Mouse (Mus musculus) G1E (cell line): ENCODE results near the gene Cdk14. TPM values are rescaled to one million over a fixed set of nuclear protein-coding genes. Genes with fewer than 3 reads are reported as not detected.

Source experiments
- ATAC-seq: 2 replicates; pipeline ENCODE4 v1.8.0; 2016; ENCODE audit warnings: mild to moderate bottlenecking; ENCODE audit not compliant: insufficient number of reproducible peaks, poor library complexity, low FRiP score, severe bottlenecking; ENCODE audit errors: extremely low read depth
- DNase-seq: peaks from one replicate; pipeline ENCODE4 v3.0.0; 2012; ENCODE audit warnings: low spot score
- H3K27me3 ChIP-seq: 2 replicates; pipeline ENCODE4 v1.6.1; 2012; ENCODE audit warnings: mild to moderate bottlenecking, low read length, inconsistent platforms; ENCODE audit not compliant: insufficient read depth
- H3K36me3 ChIP-seq: replicated peaks from 2 replicates; pipeline ENCODE3; 2012; ENCODE audit warnings: mild to moderate bottlenecking, inconsistent platforms
- H3K4me1 ChIP-seq: 2 replicates; pipeline ENCODE4 v1.6.1; 2012; ENCODE audit warnings: low read depth, low read length, inconsistent platforms, mixed read lengths; ENCODE audit not compliant: insufficient read depth
- H3K4me3 ChIP-seq: 2 replicates; pipeline ENCODE4 v1.5.1; 2012; ENCODE audit warnings: low read depth, mild to moderate bottlenecking, inconsistent platforms, low read length, moderate library complexity, mixed read lengths
- H3K9me3 ChIP-seq: replicated peaks from 2 replicates; pipeline ENCODE4 v1.6.1; 2012; ENCODE audit warnings: inconsistent platforms
- CTCF ChIP-seq: IDR thresholded peaks from 2 replicates; pipeline ENCODE4 v1.5.1; 2012; ENCODE audit warnings: low read depth, low read length, inconsistent platforms, mixed read lengths
- GATA1 ChIP-seq: IDR thresholded peaks from 2 replicates; pipeline ENCODE4 v1.6.1; 2012; ENCODE audit warnings: borderline replicate concordance, low read length, inconsistent platforms, mixed read lengths
- GATA2 ChIP-seq: IDR thresholded peaks from 2 replicates; pipeline ENCODE4 v1.6.1; 2012; ENCODE audit warnings: low read depth, low read length, inconsistent platforms, borderline replicate concordance
- POLR2AphosphoS5 ChIP-seq: IDR thresholded peaks from 2 replicates; pipeline ENCODE4 v1.6.1; 2012; ENCODE audit warnings: low read depth, low read length, inconsistent platforms; ENCODE audit not compliant: insufficient replicate concordance
- TAL1 ChIP-seq: conservative IDR thresholded peaks from 2 replicates; pipeline ENCODE4 v1.6.1; 2012; ENCODE audit warnings: low read depth, low read length, inconsistent platforms, mixed read lengths
- polyA plus RNA-seq: library from polyadenylated mRNA; stranded (reverse); fragments of >175 nt; gene quantifications from 2 replicates; pipeline ENCODE4 v1.2.3, GENCODE M21; 2012
- total RNA-seq, 2 experiments: library from RNA; stranded (forward) in 1 of 2; stranded (reverse) in 1 of 2; fragments of 200-1000 nt in 1 of 2; fragments of >200 nt in 1 of 2; fragmentation: Nextera tagmentation in 1 of 2; gene quantifications; 2 replicates each; pipeline ENCODE4 v1.2.3; 2014 to 2017

The Cdk14 gene
- total and polyA plus RNA-seq, 3 experiments: 0.98 TPM; not detected in 2

- no peaks in the 10 kb centered on the region for H3K27me3 ChIP-seq
- no peaks in the 10 kb centered on the region for H3K36me3 ChIP-seq
- no peak for DNase-seq
- no peak for TF ChIP-seq CTCF
- no peak for TF ChIP-seq POLR2AphosphoS5
- no peak for TF ChIP-seq GATA1
- TF ChIP-seq TAL1: no peak
- TF ChIP-seq GATA2: no peak
- H3K4me3 ChIP-seq: no peak overlapping the region
- H3K4me1 ChIP-seq: peaks cover 2% of the 10 kb centered on the region; the same call in 1 of the 2 replicates
- no peaks in the 10 kb centered on the region for H3K9me3 ChIP-seq
- no peak for ATAC-seq
These were observed 859 bp downstream of the Cdk14 start for GRCm38 (mm10) chr5:5419253-5419652.

- Histone ChIP-seq H3K4me3 (no peak overlapping the region), H3K27me3 (no peaks in the 10 kb centered on the region; the same call in 1 of the 2 replicates), H3K4me1 (no peaks in the 10 kb centered on the region), H3K9me3 (no peaks in the 10 kb centered on the region), H3K36me3 (no peaks in the 10 kb centered on the region)
- no peak for DNase-seq
- TF ChIP-seq TAL1: no peak
- no peak for TF ChIP-seq CTCF
- no peak for ATAC-seq
These were observed 5.3 kb downstream of the Cdk14 start for GRCm38 (mm10) chr5:5414835-5415234.

GRCm38 (mm10) chr5:5411886-5412285 is 8.2 kb downstream of the Cdk14 start:
- ATAC-seq: no peak
- Histone ChIP-seq H3K27me3 (no peaks in the 10 kb centered on the region; the same call in 1 of the 2 replicates), H3K36me3 (no peaks in the 10 kb centered on the region), H3K4me3 (no peak overlapping the region), H3K4me1 (no peaks in the 10 kb centered on the region), H3K9me3 (no peaks in the 10 kb centered on the region)
- TF ChIP-seq TAL1: no peak
- no peak for TF ChIP-seq GATA1
- no peak for TF ChIP-seq GATA2
- TF ChIP-seq CTCF: no peak
- TF ChIP-seq POLR2AphosphoS5: no peak
- DNase-seq: no peak

- DNase-seq: no peak
- no peaks in the 10 kb centered on the region for H3K4me1 ChIP-seq
- no peaks in the 10 kb centered on the region for H3K9me3 ChIP-seq
- no peaks in the 10 kb centered on the region for H3K27me3 ChIP-seq
- no peak for TF ChIP-seq GATA2
- no peak for TF ChIP-seq GATA1
- no peak for TF ChIP-seq POLR2AphosphoS5
- no peak for TF ChIP-seq TAL1
- TF ChIP-seq CTCF: no peak
- no peak overlapping the region for H3K4me3 ChIP-seq
- ATAC-seq: no peak
- no peaks in the 10 kb centered on the region for H3K36me3 ChIP-seq
These were observed 18.1 kb downstream of the Cdk14 start for GRCm38 (mm10) chr5:5401986-5402385.

- ATAC-seq (no peak), DNase-seq (no peak)
- Histone ChIP-seq H3K9me3 (no peaks in the 10 kb centered on the region), H3K27me3 (peaks cover 3% of the 10 kb centered on the region; the same call in 1 of the 2 replicates), H3K4me3 (no peak overlapping the region), H3K36me3 (no peaks in the 10 kb centered on the region), H3K4me1 (no peaks in the 10 kb centered on the region)
- no peak for TF ChIP-seq CTCF
- TF ChIP-seq GATA1: no peak
- no peak for TF ChIP-seq POLR2AphosphoS5
- no peak for TF ChIP-seq TAL1
- no peak for TF ChIP-seq GATA2
These were observed 27.3 kb downstream of the Cdk14 start for GRCm38 (mm10) chr5:5392786-5393185.

- H3K36me3 ChIP-seq: no peaks in the 10 kb centered on the region
- DNase-seq (no peak), ATAC-seq (no peak)
- TF ChIP-seq GATA2 (no peak), GATA1 (no peak), CTCF (no peak), TAL1 (no peak), POLR2AphosphoS5 (no peak)
- peaks cover 5% of the 10 kb centered on the region for H3K9me3 ChIP-seq
- no peaks in the 10 kb centered on the region for H3K4me1 ChIP-seq
- H3K4me3 ChIP-seq: no peak overlapping the region
- peaks cover 4% of the 10 kb centered on the region; the same call in 1 of the 2 replicates for H3K27me3 ChIP-seq
These were observed 39.1 kb downstream of the Cdk14 start for GRCm38 (mm10) chr5:5380731-5381718.
